Comparison of ENCODE assay signal across 14 mouse cellular contexts in the genomic region with DNA sequence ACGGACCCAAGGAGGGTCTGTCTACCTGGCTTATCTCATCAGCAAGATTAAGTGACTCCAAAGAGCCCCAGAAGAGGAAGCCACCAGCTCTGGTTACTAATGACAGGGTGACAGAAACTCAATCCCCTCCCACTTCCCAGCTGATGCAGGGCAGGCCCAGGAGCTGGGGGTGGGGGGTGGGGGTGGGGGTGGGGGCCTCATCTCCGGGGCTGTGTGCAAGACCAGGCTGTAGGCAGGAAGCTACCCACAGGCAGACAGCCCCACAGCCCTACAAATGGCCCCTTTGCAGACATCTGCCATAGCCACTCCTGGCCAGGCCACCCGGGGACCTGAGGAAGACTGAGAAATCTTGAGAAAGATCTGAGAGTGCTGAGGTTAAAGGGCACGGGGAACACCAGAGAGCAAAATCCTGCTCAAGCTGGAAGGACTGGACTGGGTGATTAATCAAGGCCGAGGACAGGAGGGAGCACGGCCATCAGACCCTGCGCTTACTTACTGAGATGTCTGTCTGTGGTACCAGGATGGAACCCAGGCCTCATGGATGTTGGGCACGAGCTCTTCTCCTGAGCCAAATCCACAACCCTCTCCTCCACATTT.
DNase-seq lines count a peak whose midpoint lies in the region; ATAC-seq and TF ChIP-seq lines count a peak whose summit lies in the region.
"Had no signal": no experiment of that assay in that cellular context is flagged by ENCODE, and none has a peak within 500 bp of the region (broad histone marks: within the 10 kb centered on the region; RNA-seq: fewer than 3 reads in every experiment).

No protein-coding gene starts in this region.

- peak overlapping the region; percentile 11; the same call in 1 of the 2 replicates for H3K27ac ChIP-seq in heart, embryonic 16.5 days (ENCODE audit: low read length)
- H3K27ac ChIP-seq in lung, embryonic 16.5 days (ENCODE audit: low read length): no peak overlapping the region
- H3K27ac ChIP-seq in embryonic facial prominence, embryonic 11.5 days (replicated peaks; ENCODE audit: low read depth, low read length): no peak overlapping the region
- peak overlapping the region; percentile 77 for H3K27ac ChIP-seq in macrophage

- H3K4me3 ChIP-seq in heart, embryonic 16.5 days (ENCODE audit: low read length): no peak overlapping the region
- no peak overlapping the region for H3K4me3 ChIP-seq in lung, embryonic 16.5 days (ENCODE audit: low read length)
- no peak overlapping the region for H3K4me3 ChIP-seq in lung, adult 2 months (replicated peaks; ENCODE audit: extremely low read depth, low read depth, low read length)
- no peak overlapping the region for H3K4me3 ChIP-seq in embryonic facial prominence, embryonic 11.5 days (ENCODE audit: low read depth, low read length)
- H3K4me3 ChIP-seq in macrophage (ENCODE audit: inconsistent target): no peak overlapping the region
- H3K4me3 ChIP-seq: stomach, embryonic 15.5 days had no signal

- TF ChIP-seq POLR2A in lung, adult 2 months (IDR thresholded peaks at IDR 0.05; ENCODE audit: borderline replicate concordance, extremely low read depth, low read depth, low read length): no peak

- H3K9ac ChIP-seq in heart, embryonic 16.5 days (ENCODE audit: low read length): no peak overlapping the region
- H3K9ac ChIP-seq in lung, embryonic 16.5 days (ENCODE audit: low read length): peak overlapping the region; percentile 5
- peak overlapping the region; percentile 13; the same call in 1 of the 2 replicates for H3K9ac ChIP-seq in embryonic facial prominence, embryonic 11.5 days (replicated peaks; ENCODE audit: low read length)
- H3K9ac ChIP-seq: stomach, embryonic 15.5 days had no signal

- WGBS in heart, embryonic 16.5 days: 44% methylated on average over 8 of the region's 8 CpGs
- WGBS in lung, embryonic 16.5 days: 35% methylated on average over 8 of the region's 8 CpGs
- 55% methylated on average over 8 of the region's 8 CpGs for WGBS in lung, adult 2 months
- WGBS in embryonic facial prominence, embryonic 11.5 days: 31% methylated on average over 8 of the region's 8 CpGs
- WGBS in macrophage (ENCODE audit: missing documents): 46% methylated on average over 8 of the region's 8 CpGs

- no peaks in the 10 kb centered on the region; the same call in 1 of the 2 replicates for H3K27me3 ChIP-seq in heart, embryonic 16.5 days (ENCODE audit: control insufficient read depth, insufficient read depth, low read length)
- H3K27me3 ChIP-seq in lung, embryonic 16.5 days (ENCODE audit: control insufficient read depth, insufficient read depth, low read depth, low read length): no peaks in the 10 kb centered on the region
- H3K27me3 ChIP-seq in embryonic facial prominence, embryonic 11.5 days (ENCODE audit: control insufficient read depth, insufficient read depth, low read length): no peaks in the 10 kb centered on the region
- H3K27me3 ChIP-seq: stomach, embryonic 15.5 days had no signal

- no peak overlapping the region for H3K4me2 ChIP-seq in heart, embryonic 16.5 days (ENCODE audit: low read depth, low read length)
- no peak overlapping the region for H3K4me2 ChIP-seq in lung, embryonic 16.5 days (ENCODE audit: low read depth, low read length)
- no peak overlapping the region for H3K4me2 ChIP-seq in embryonic facial prominence, embryonic 11.5 days (ENCODE audit: low read depth, low read length)
- H3K4me2 ChIP-seq: liver, embryonic 11.5 days; stomach, embryonic 15.5 days had no signal

- TF ChIP-seq CTCF in lung, adult 2 months (IDR thresholded peaks at IDR 0.05; ENCODE audit: insufficient read depth, low read length): no peak

- H3K36me3 ChIP-seq in heart, embryonic 16.5 days (ENCODE audit: control insufficient read depth, insufficient read depth): no peaks in the 10 kb centered on the region
- H3K36me3 ChIP-seq in lung, embryonic 16.5 days (ENCODE audit: control insufficient read depth, insufficient read depth, low read length): no peaks in the 10 kb centered on the region
- no peaks in the 10 kb centered on the region for H3K36me3 ChIP-seq in embryonic facial prominence, embryonic 11.5 days (replicated peaks; ENCODE audit: control insufficient read depth, insufficient read depth, low read depth, low read length)
- H3K36me3 ChIP-seq in macrophage (ENCODE audit: inconsistent target): no peaks in the 10 kb centered on the region
- H3K36me3 ChIP-seq: stomach, embryonic 15.5 days had no signal

- H3K4me1 ChIP-seq in heart, embryonic 16.5 days (ENCODE audit: control insufficient read depth, insufficient read depth, low read length): peaks cover 47% of the 10 kb centered on the region
- peaks cover 47% of the 10 kb centered on the region for H3K4me1 ChIP-seq in lung, embryonic 16.5 days (replicated peaks; ENCODE audit: control insufficient read depth, insufficient read depth, low read length)
- H3K4me1 ChIP-seq in lung, adult 2 months (ENCODE audit: control insufficient read depth, insufficient read depth, low read length): peaks cover 10% of the 10 kb centered on the region
- peaks cover 14% of the 10 kb centered on the region for H3K4me1 ChIP-seq in embryonic facial prominence, embryonic 11.5 days (ENCODE audit: control insufficient read depth, insufficient read depth, low read length)

- peaks cover 5% of the 10 kb centered on the region; the same call in 1 of the 2 replicates for H3K79me2 ChIP-seq in macrophage (ENCODE audit: inconsistent target)

- DNase-seq in heart, adult 11 months: no peak
- no peak for DNase-seq in lung, adult 2 months
- no peak for DNase-seq in embryonic facial prominence, embryonic 11.5 days (ENCODE audit: low spot score)
- DNase-seq in cerebellum, adult 9-11 months: no peak
- no peak for DNase-seq in adrenal gland, adult 8-10 months
- DNase-seq: adrenal gland, postnatal 36 days; cerebellum, adult 8-10 months; gastrocnemius, postnatal 14 days had no signal

- ATAC-seq in heart, embryonic 16.5 days (replicated peaks; ENCODE audit: extremely low read depth, insufficient read depth, low FRiP score): no peak
- no peak for ATAC-seq in lung, embryonic 16.5 days (ENCODE audit: low read depth)
- ATAC-seq in embryonic facial prominence, embryonic 11.5 days (replicated peaks; ENCODE audit: insufficient number of reproducible peaks, low FRiP score, low TSS enrichment, low read depth): no peak
- ATAC-seq: inflammation-experienced regulatory T-cells, adult 6 months had no signal

- H3K9me3 ChIP-seq in heart, embryonic 16.5 days (replicated peaks; ENCODE audit: control insufficient read depth, low read length): no peaks in the 10 kb centered on the region
- H3K9me3 ChIP-seq in lung, embryonic 16.5 days (ENCODE audit: control insufficient read depth, low read length): no peaks in the 10 kb centered on the region
- H3K9me3 ChIP-seq in embryonic facial prominence, embryonic 11.5 days (replicated peaks; ENCODE audit: control insufficient read depth, low read length): no peaks in the 10 kb centered on the region
- H3K9me3 ChIP-seq: stomach, embryonic 15.5 days had no signal

Comparison
In these comparisons a context has a peak if more than half of its experiments do, and no peak if none do; other contexts are left out.
1. H3K27ac ChIP-seq: peak in heart, embryonic 16.5 days (single experiment) and macrophage (single experiment); none in lung, embryonic 16.5 days (single experiment) and embryonic facial prominence, embryonic 11.5 days (single experiment).